Mouse (Mus musculus): ENCODE measurements at regions not wholly inside any gene's neighbourhood (a gene's known extent, or its start where the extent isn't known, plus 50 kb on each side); places are given as distances from the start of the nearest gene placed in this dataset.

- DNase-seq, result no peak
Observed at GRCm38 (mm10) chr12:52622398-52622797, 76.8 kb upstream of the Akap6 start.

- no peak for DNase-seq
Observed at GRCm38 (mm10) chr12:52623416-52624108, 75.6 kb upstream of the Akap6 start.

GRCm38 (mm10) chr12:52624871-52625270 is 74.3 kb upstream of the Akap6 start:
- DNase-seq, result no peak

GRCm38 (mm10) chr12:52628771-52629170 is 70.4 kb upstream of the Akap6 start:
- DNase-seq, result no peak

- no peak for DNase-seq
Observed at GRCm38 (mm10) chr12:52635121-52635878, 63.9 kb upstream of the Akap6 start.

GRCm38 (mm10) chr12:52636186-52636881 is 62.8 kb upstream of the Akap6 start:
- no peak for DNase-seq

GRCm38 (mm10) chr12:52636920-52637319 is 62.3 kb upstream of the Akap6 start:
- no peak for DNase-seq

- DNase-seq, result peak; percentile 37 to 55
Observed at GRCm38 (mm10) chr12:52637506-52638249, 61.5 kb upstream of the Akap6 start.

GRCm38 (mm10) chr12:52638461-52638860 is 60.7 kb upstream of the Akap6 start:
- no peak for DNase-seq

- DNase-seq, result no peak
Observed at GRCm38 (mm10) chr12:52644059-52644458, 55.1 kb upstream of the Akap6 start.

Measured in kidney, adult 8-10 months (tissue).